Mouse (Mus musculus): ENCODE measurements around the gene Gse1. TPM values are rescaled to one million over a fixed set of nuclear protein-coding genes. Genes with fewer than 3 reads are reported as not detected.
"Not testable (repeated sequence)": the region's sequence is repeated elsewhere in the genome, so short reads cannot be mapped to it uniquely, and the experiment has no call there.

The Gse1 gene
- polyA plus RNA-seq, 1 experiment from 2014 or later, result 10.0 TPM

DNA sequence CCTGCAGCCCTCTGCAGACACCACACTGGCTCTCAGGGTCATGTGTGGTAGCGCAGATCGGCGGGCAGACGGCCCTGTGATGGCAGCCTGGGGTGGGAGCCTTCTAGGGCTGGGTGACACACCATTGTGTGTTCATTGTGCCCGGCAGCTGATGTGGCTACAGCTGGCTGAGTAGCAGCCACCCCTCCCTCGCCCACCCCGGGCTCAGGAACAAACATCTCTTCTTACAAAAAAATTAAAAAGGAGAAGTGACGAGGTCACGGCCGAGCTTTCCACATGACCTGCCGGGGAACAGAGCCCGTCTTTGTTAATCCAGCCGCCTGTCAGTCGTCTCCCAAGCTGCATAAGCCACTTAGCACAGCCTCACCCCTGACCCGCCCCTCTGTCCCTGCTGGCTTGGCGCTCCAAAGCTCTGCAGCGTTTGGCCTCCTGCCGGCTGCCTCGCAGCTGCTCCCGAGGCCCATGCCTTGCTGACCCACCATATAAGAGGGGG lies 94.7 kb downstream of the Gse1 start:
- no peaks in the 10 kb centered on the region for H3K9me3 ChIP-seq (replicated peaks)
- H3K36me3 ChIP-seq, result no peaks in the 10 kb centered on the region
- H3K4me3 ChIP-seq (replicated peaks), result no peak overlapping the region
- no peaks in the 10 kb centered on the region for H3K27me3 ChIP-seq
- WGBS, result 6% methylated on average over 20 of the region's 20 CpGs
- peaks cover 62% of the 10 kb centered on the region for H3K4me1 ChIP-seq
- peak overlapping the region; percentile 70 for H3K27ac ChIP-seq
- peak overlapping the region; percentile 28 for H3K4me2 ChIP-seq
- peak; percentile 71 for ATAC-seq (replicated peaks; ENCODE audit: low FRiP score)
- 0 out of 2 replicates have a peak overlapping the region, but pooled peaks have one; percentile 26 for H3K9ac ChIP-seq

DNA sequence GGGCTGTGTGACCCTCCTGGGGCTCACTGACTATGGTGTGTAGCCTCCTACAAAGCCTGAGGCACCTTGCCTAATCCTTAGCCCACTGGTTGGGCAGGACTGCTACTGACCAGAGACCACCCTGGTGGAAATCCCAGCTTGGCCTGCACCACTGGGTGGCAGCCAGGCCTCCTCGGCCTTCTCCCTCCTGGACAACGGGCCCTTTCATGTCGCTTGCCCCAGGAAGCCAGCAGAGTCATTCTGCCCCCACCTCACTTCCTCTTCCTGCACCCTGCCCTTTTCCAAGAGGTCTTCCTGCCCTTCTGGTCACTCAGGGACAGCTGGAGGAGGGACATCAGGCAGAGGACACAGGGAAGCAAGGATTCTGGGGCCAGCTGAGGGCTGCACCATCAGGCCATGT lies 96.3 kb downstream of the Gse1 start:
- peaks cover 49% of the 10 kb centered on the region for H3K4me1 ChIP-seq
- H3K36me3 ChIP-seq, result no peaks in the 10 kb centered on the region
- peak overlapping the region; percentile 25; the same call in 1 of the 2 replicates for H3K27ac ChIP-seq
- 24% methylated on average over 3 of the region's 3 CpGs for WGBS
- no peak overlapping the region for H3K4me2 ChIP-seq
- H3K27me3 ChIP-seq, result no peaks in the 10 kb centered on the region
- no peaks in the 10 kb centered on the region for H3K9me3 ChIP-seq (replicated peaks)
- no peak for ATAC-seq (replicated peaks; ENCODE audit: low FRiP score)
- H3K4me3 ChIP-seq (replicated peaks), result no peak overlapping the region
- no peak overlapping the region for H3K9ac ChIP-seq

DNA sequence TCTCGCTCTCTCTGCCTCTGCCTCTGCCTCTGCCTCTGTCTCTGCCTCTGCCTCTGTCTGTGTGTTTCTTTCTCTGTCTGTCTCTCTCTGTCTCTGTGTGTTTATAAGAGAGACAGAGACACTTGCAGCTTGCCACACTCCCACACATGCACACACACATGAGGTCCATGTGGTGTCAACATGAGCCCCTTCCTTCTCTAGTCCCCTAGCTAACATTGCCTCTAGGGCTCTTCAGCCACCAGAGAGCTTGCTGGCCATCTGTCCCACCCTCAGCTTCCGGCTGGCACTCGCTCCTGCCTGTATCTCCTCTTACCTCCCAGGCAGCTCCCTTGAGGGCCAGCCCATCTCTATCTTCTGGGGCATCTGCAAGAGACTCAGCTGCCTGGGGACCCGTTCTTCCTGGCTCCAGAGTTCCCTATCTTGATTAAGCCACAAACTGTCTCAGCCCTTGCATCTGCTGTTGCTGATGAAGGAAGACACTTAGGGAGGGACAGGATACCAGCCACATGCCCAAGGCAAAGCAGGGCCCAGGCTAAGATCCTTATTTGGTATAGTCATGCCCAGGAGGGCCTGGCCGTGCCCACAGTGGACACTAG lies 97.0 kb downstream of the Gse1 start:
- H3K4me1 ChIP-seq, result peaks cover 46% of the 10 kb centered on the region
- H3K27me3 ChIP-seq, result no peaks in the 10 kb centered on the region
- no peak overlapping the region for H3K9ac ChIP-seq
- no peak for ATAC-seq (replicated peaks; ENCODE audit: low FRiP score)
- WGBS, result 62% methylated on average over 5 of the region's 5 CpGs
- H3K36me3 ChIP-seq, result no peaks in the 10 kb centered on the region
- peak overlapping the region; percentile 25; the same call in 1 of the 2 replicates for H3K27ac ChIP-seq
- no peak overlapping the region for H3K4me3 ChIP-seq (replicated peaks)
- no peaks in the 10 kb centered on the region for H3K9me3 ChIP-seq (replicated peaks)
- no peak overlapping the region for H3K4me2 ChIP-seq

DNA sequence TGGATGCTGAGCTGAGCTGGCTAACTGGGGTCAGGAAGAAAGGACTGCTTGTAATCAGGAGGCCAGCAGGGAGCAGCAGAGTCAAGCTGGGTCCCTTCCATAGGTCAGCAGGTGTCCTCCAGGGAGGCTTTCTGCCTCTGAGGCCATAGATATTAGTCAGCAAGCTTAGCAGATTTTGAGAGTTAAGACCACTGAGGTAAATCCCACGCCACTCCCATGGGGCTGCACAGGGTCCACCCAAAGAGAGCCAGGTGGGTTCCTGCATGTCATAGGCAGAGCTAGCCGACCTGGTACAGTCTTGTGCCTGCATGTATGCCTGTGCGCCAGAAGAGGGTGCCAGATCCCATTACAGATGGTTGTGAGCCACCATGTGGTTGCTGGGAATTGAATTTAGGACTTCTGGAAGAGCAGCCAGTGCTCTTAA lies 98.9 kb downstream of the Gse1 start:
- no peak overlapping the region for H3K4me2 ChIP-seq
- no peaks in the 10 kb centered on the region for H3K9me3 ChIP-seq (replicated peaks)

DNA sequence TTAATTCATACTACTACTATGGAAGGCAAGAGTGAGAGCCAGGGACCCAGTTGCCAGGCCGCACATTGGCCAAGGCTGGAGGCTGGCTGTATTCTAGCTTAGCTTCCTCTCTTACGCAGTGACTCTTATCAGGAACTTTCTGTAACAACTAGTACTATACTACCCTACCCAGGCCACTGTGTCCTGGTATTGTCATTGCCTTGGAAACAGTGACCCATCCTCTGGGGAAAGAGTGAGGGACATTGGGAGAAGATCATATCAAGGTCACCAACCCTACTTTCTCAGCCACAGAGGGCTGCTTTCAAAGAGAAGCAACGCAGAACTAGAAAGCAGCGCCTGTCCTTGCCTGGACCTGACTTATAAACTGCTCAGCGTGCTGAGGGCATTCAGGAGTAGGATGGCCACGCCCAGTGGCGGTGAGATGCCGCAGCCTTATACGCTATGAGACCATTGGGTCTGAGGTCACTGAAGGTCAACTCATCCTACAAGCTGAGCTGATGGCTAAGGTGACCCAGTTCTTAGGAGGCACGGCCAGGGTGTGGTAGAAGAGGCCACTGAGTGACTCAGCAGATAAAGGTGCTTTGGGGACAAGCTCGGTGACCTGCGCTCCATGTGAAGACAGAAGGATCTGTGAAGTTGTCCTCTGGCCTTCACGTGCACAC lies 100.2 kb downstream of the Gse1 start:
- Histone ChIP-seq H3K36me3 (no peaks in the 10 kb centered on the region), H3K4me2 (no peak overlapping the region), H3K9me3 (replicated peaks) (no peaks in the 10 kb centered on the region), H3K27ac (no peak overlapping the region), H3K27me3 (no peaks in the 10 kb centered on the region), H3K4me1 (peaks cover 42% of the 10 kb centered on the region), H3K9ac (no peak overlapping the region), H3K4me3 (replicated peaks) (no peak overlapping the region)
- ATAC-seq (replicated peaks; ENCODE audit: low FRiP score), result no peak
- WGBS, result 89% methylated on average over 13 of the region's 13 CpGs

More for the DNA sequence above, 98.9 kb downstream of the Gse1 start:
- Histone ChIP-seq H3K36me3 (no peaks in the 10 kb centered on the region), H3K4me3 (replicated peaks) (no peak overlapping the region), H3K9ac (no peak overlapping the region), H3K4me1 (peaks cover 52% of the 10 kb centered on the region), H3K27me3 (no peaks in the 10 kb centered on the region), H3K27ac (no peak overlapping the region)
- no peak for ATAC-seq (replicated peaks; ENCODE audit: low FRiP score)
- WGBS, result 76% methylated on average over 3 of the region's 3 CpGs

DNA sequence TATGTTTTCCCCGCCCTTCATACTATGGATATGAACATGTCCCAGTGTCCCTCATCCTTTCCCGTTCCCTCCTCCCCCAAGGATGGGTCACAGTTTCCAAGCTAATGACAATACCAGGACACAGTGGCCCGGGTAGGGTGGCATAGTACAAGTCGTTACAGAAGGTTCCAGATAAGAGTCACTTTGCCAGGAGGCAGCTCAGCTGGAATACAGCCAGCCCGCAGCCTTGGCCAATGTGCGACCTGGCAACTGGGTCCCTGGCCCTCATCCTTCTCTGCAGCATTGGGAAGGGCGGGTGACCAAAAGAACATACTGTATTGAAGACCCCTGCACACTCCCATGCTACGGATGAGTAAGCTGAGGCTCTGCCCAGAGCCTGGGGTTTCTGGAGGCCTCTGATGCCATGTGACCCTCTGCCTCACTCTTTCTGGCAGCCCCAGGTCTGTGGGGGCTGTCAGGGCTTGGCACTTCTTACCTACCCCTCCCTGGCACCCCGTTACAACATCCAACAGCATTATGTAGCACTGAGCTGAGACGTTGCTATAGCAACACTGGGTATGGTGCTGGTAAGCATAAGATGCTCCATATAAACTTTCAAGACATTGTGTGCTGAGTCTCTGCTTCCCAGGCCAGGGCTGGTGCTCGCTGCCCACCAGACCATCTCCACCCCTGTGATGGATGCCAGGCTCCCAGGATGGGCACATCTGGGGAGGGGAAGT lies 100.9 kb downstream of the Gse1 start:
- ATAC-seq (replicated peaks; ENCODE audit: low FRiP score), result no peak
- no peak overlapping the region for H3K27ac ChIP-seq
- H3K27me3 ChIP-seq, result no peaks in the 10 kb centered on the region
- no peak overlapping the region for H3K4me3 ChIP-seq (replicated peaks)
- no peak overlapping the region for H3K4me2 ChIP-seq
- WGBS, result 91% methylated on average over 11 of the region's 11 CpGs
- H3K9me3 ChIP-seq (replicated peaks), result no peaks in the 10 kb centered on the region
- H3K9ac ChIP-seq, result no peak overlapping the region
- peaks cover 36% of the 10 kb centered on the region for H3K4me1 ChIP-seq
- H3K36me3 ChIP-seq, result no peaks in the 10 kb centered on the region

DNA sequence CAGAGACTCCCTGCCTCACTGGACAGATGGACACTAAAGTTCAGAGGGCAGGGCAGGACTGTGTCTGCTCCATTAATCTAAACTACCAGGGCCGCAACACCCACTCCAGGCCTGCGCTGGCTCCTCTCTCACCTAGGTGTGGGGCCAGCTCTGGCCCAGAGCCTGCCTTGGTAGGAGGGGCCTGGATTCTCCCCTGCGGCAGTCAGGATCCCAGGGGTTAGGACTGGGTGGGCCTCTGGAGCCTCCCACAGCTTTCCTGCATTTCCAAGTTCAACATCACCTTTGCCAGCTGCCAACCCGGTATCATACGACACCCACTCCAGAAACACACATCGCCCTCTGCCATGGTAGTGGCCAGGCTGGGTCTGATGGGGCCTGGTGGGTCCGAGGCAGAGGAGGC lies 102.8 kb downstream of the Gse1 start:
- H3K9me3 ChIP-seq (replicated peaks), result no peaks in the 10 kb centered on the region
- H3K4me3 ChIP-seq (replicated peaks), result no peak overlapping the region
- ATAC-seq (replicated peaks; ENCODE audit: low FRiP score), result no peak
- no peaks in the 10 kb centered on the region for H3K36me3 ChIP-seq
- no peaks in the 10 kb centered on the region for H3K27me3 ChIP-seq
- no peak overlapping the region for H3K4me2 ChIP-seq
- 50% methylated on average over 7 of the region's 7 CpGs for WGBS
- no peak overlapping the region for H3K27ac ChIP-seq
- no peak overlapping the region for H3K9ac ChIP-seq
- H3K4me1 ChIP-seq, result peaks cover 39% of the 10 kb centered on the region

DNA sequence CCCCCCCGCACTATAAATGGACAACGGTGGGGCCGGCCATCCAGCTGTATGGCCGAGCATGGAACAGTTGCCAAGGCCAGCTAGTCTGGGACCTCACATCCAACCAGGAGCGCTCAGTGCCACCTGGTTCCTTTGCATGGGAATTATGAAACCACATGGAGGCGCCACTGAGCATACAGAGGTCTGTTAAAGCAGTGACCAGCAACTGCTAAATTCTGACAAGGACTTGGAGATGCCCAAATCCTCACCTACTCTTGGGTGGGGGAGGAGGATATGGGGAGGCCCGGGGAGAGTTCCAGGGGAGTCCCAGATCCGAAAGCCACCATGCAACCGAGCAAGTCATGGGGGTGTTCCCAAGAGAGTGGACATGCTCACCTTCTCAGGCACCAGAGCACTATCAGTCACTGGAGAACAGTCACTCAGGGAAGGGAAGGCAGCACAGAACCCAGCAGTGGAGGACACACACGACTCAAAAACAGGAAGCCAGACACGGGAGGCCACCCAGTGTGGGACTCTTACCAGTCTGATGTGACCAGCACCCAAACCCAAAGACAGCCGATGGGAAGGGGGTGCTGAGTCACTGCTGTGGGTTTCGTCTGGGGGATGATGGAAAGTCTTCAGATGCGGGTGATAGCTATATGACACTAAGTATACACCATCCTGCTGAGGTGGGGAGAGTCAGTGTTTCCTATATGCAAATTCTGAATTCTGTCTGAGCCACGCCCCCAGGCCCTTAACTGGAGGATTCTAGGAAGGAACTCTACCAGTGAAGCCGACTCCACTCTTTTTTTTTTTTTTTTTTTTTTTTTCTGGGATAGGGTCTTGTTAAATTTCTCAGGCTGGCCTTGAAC lies 104.3 kb downstream of the Gse1 start:
- Histone ChIP-seq H3K4me3 (replicated peaks) (no peak overlapping the region), H3K9ac (no peak overlapping the region), H3K36me3 (no peaks in the 10 kb centered on the region), H3K27me3 (0 out of 2 replicates have a peak, but pooled peaks cover under 1% of the 10 kb centered on the region), H3K9me3 (replicated peaks) (no peaks in the 10 kb centered on the region), H3K27ac (no peak overlapping the region), H3K4me2 (no peak overlapping the region), H3K4me1 (peaks cover 50% of the 10 kb centered on the region)
- WGBS, result 65% methylated on average over 16 of the region's 16 CpGs
- ATAC-seq (replicated peaks; ENCODE audit: low FRiP score), result no peak

DNA sequence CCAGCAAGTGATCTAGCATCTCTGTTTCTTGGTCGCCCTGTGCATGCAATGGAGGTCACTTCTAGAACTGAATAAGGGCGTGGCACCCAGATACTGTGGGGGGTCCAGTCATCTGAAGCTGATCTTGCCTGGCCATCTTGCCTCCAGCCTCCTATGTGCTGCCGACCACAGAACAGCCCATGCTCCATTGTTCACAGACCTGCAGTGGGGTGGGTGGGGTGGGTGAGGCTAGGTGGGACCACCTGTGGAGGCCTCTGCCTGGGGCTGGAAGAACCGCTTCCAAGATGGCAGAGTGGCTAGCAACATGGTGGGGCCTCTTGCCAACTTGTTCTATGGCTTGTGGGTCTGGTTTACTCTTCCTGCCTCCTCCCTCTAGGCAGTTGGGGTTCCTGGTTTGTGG lies 105.4 kb downstream of the Gse1 start:
- no peak for ATAC-seq (replicated peaks; ENCODE audit: low FRiP score)
- Histone ChIP-seq H3K4me2 (no peak overlapping the region), H3K36me3 (no peaks in the 10 kb centered on the region), H3K27me3 (0 out of 2 replicates have a peak, but pooled peaks cover 3% of the 10 kb centered on the region), H3K9me3 (replicated peaks) (no peaks in the 10 kb centered on the region), H3K4me3 (replicated peaks) (no peak overlapping the region), H3K9ac (no peak overlapping the region), H3K4me1 (peaks cover 50% of the 10 kb centered on the region), H3K27ac (no peak overlapping the region)
- 90% methylated on average over 4 of the region's 4 CpGs for WGBS

DNA sequence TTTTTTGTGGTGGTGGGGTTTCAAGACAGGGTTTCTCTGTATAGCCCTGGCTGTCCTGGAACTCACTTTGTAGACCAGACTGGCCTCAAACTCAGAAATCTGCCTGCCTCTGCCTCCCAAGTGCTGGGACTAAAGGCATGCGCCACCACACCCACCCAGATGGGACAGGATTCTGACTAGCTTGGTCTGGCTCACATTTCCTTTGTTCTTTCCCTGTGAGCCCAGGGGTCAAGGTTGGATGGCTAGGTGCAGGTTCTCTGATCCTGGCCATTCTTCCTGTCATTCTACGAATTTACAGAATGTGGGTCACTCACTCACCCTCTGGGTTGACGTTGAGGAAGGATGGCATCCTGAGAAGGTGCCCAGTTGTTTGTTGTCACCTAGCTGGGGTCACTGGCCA lies 106.0 kb downstream of the Gse1 start:
- H3K4me3 ChIP-seq (replicated peaks); H3K36me3 ChIP-seq; H3K9ac ChIP-seq; H3K9me3 ChIP-seq (replicated peaks); H3K4me2 ChIP-seq; ATAC-seq (replicated peaks; ENCODE audit: low FRiP score); H3K27me3 ChIP-seq: not testable (repeated sequence)
- Histone ChIP-seq H3K27ac (peak overlapping the region; percentile 75), H3K4me1 (peaks cover 51% of the 10 kb centered on the region)
- WGBS, result 54% methylated on average over 3 of the region's 3 CpGs

DNA sequence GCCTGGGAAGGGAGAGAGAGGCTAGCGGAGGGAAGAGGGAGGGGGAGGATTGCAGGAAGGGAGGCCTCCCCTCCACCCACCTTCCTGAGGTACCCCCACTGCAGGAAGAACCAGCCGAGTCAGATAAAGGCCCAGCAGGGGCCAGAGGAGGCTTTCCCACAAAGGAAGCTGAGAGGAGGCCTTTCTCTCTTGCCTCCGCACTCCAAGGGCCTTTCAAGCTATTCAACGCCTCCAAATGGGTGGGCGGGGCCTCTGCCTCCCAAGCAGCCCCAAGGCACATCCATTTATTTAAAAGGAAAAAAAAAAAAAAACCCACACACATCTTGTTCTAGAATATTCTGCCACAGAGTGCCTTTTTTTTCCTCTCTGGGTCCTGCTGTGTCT lies 106.6 kb downstream of the Gse1 start:
- no peaks in the 10 kb centered on the region for H3K9me3 ChIP-seq (replicated peaks)
- H3K4me3 ChIP-seq (replicated peaks), result no peak overlapping the region
- 0 out of 2 replicates have a peak, but pooled peaks cover 3% of the 10 kb centered on the region for H3K27me3 ChIP-seq
- 17% methylated on average over 5 of the region's 5 CpGs for WGBS
- no peak for ATAC-seq (replicated peaks; ENCODE audit: low FRiP score)
- no peak overlapping the region for H3K9ac ChIP-seq
- H3K27ac ChIP-seq, result peak overlapping the region; percentile 75
- H3K4me2 ChIP-seq, result peak overlapping the region; percentile 45
- H3K4me1 ChIP-seq, result peaks cover 57% of the 10 kb centered on the region
- H3K36me3 ChIP-seq, result no peaks in the 10 kb centered on the region
